Comparison of ENCODE assay signal across 9 mouse cellular contexts in genomic region chr2:36102559-36102946, GRCm38 (mm10). TPM values are rescaled to one million over a fixed set of nuclear protein-coding genes. Genes with fewer than 3 reads are reported as not detected.
DNase-seq lines count a peak whose midpoint lies in the region; ATAC-seq and TF ChIP-seq lines count a peak whose summit lies in the region.
"Had no signal": no experiment of that assay in that cellular context is flagged by ENCODE, and none has a peak within 500 bp of the region (broad histone marks: within the 10 kb centered on the region; RNA-seq: fewer than 3 reads in every experiment).

No protein-coding gene starts in this region.

- H3K4me1 ChIP-seq in kidney, embryonic 15.5 days, result peaks cover 47% of the 10 kb centered on the region
- peaks cover 5% of the 10 kb centered on the region; the same call in 1 of the 2 replicates for H3K4me1 ChIP-seq in forebrain, embryonic 14.5 days (ENCODE audit: control insufficient read depth, insufficient read depth, low read length)
- H3K4me1 ChIP-seq in limb, embryonic 11.5 days (ENCODE audit: control insufficient read depth, insufficient read depth, low read length), result peaks cover 25% of the 10 kb centered on the region
- H3K4me1 ChIP-seq in midbrain, embryonic 16.5 days (ENCODE audit: control insufficient read depth, insufficient read depth, low read length), result peaks cover 31% of the 10 kb centered on the region

- peak overlapping the region; percentile 53 for H3K4me3 ChIP-seq in kidney, embryonic 15.5 days (replicated peaks)
- H3K4me3 ChIP-seq in forebrain, embryonic 14.5 days (ENCODE audit: low read depth, low read length), result peak overlapping the region; percentile 36
- H3K4me3 ChIP-seq in limb, embryonic 11.5 days (ENCODE audit: low read depth, low read length), result peak overlapping the region; percentile 15; the same call in 1 of the 2 replicates
- peak overlapping the region; percentile 14; the same call in 1 of the 2 replicates for H3K4me3 ChIP-seq in midbrain, embryonic 16.5 days (ENCODE audit: low read depth, low read length)
- H3K4me3 ChIP-seq in layer of hippocampus, adult 2 months, result no peak overlapping the region; the same call in 1 of the 2 replicates

- H3K36me3 ChIP-seq in kidney, embryonic 15.5 days, result no peaks in the 10 kb centered on the region
- no peaks in the 10 kb centered on the region for H3K36me3 ChIP-seq in forebrain, embryonic 14.5 days (ENCODE audit: control insufficient read depth, insufficient read depth, low read length)
- no peaks in the 10 kb centered on the region for H3K36me3 ChIP-seq in limb, embryonic 11.5 days (ENCODE audit: control insufficient read depth, insufficient read depth, low read length)
- H3K36me3 ChIP-seq in midbrain, embryonic 16.5 days (ENCODE audit: control insufficient read depth, insufficient read depth, low read length), result no peaks in the 10 kb centered on the region

- H3K27me3 ChIP-seq in kidney, embryonic 15.5 days, result peaks cover 100% of the 10 kb centered on the region
- peaks cover 90% of the 10 kb centered on the region for H3K27me3 ChIP-seq in forebrain, embryonic 14.5 days (replicated peaks; ENCODE audit: control insufficient read depth, insufficient read depth, low read length)
- peaks cover 92% of the 10 kb centered on the region for H3K27me3 ChIP-seq in limb, embryonic 11.5 days (ENCODE audit: control insufficient read depth, insufficient read depth, low read length)
- H3K27me3 ChIP-seq in midbrain, embryonic 16.5 days (ENCODE audit: control insufficient read depth, insufficient read depth, low read depth, low read length), result peaks cover 73% of the 10 kb centered on the region

- 0 out of 2 replicates have a peak, but pooled peaks have one; percentile 31 for ATAC-seq in kidney, embryonic 15.5 days (replicated peaks; ENCODE audit: low FRiP score)
- no peak for ATAC-seq in forebrain, embryonic 14.5 days
- ATAC-seq in limb, embryonic 11.5 days (ENCODE audit: insufficient number of reproducible peaks, low FRiP score, low TSS enrichment, low read depth), result no peak
- no peak for ATAC-seq in midbrain, embryonic 16.5 days

- DNase-seq in kidney, adult 11 months, result no peak
- peak; percentile 43 for DNase-seq in forebrain, embryonic 14.5 days (ENCODE audit: low spot score)
- DNase-seq in limb, embryonic 11.5 days (ENCODE audit: low spot score), result no peak
- no peak for DNase-seq in cerebellum, adult 11-12 months
- no peak for DNase-seq in layer of hippocampus, adult 2 months (ENCODE audit: low spot score in 2 of 2)
- DNase-seq in urinary bladder, postnatal 25 days (ENCODE audit: low spot score), result no peak

- 2% methylated on average over 21 of the region's 21 CpGs for WGBS in kidney, embryonic 15.5 days
- under 1% methylated on average over 21 of the region's 21 CpGs for WGBS in forebrain, embryonic 14.5 days
- WGBS in limb, embryonic 11.5 days, result under 1% methylated on average over 21 of the region's 21 CpGs
- WGBS in midbrain, embryonic 16.5 days, result under 1% methylated on average over 21 of the region's 21 CpGs

- H3K9ac ChIP-seq in kidney, embryonic 15.5 days, result no peak overlapping the region
- peak overlapping the region; percentile 64 for H3K9ac ChIP-seq in forebrain, embryonic 14.5 days (ENCODE audit: low read length)
- 0 out of 2 replicates have a peak overlapping the region, but pooled peaks have one; percentile 17 for H3K9ac ChIP-seq in limb, embryonic 11.5 days (ENCODE audit: low read length)
- H3K9ac ChIP-seq in midbrain, embryonic 16.5 days (ENCODE audit: low read depth, low read length), result 0 out of 2 replicates have a peak overlapping the region, but pooled peaks have one; percentile 10

- no peaks in the 10 kb centered on the region for H3K9me3 ChIP-seq in kidney, embryonic 15.5 days (replicated peaks)
- no peaks in the 10 kb centered on the region for H3K9me3 ChIP-seq in forebrain, embryonic 14.5 days (replicated peaks; ENCODE audit: control insufficient read depth, low read length)
- H3K9me3 ChIP-seq in limb, embryonic 11.5 days (ENCODE audit: control insufficient read depth, low read length), result no peaks in the 10 kb centered on the region
- H3K9me3 ChIP-seq in midbrain, embryonic 16.5 days (replicated peaks; ENCODE audit: control insufficient read depth, low read length, poor library complexity, severe bottlenecking), result no peaks in the 10 kb centered on the region

- H3K27ac ChIP-seq in kidney, embryonic 15.5 days, result no peak overlapping the region
- H3K27ac ChIP-seq in forebrain, embryonic 14.5 days (ENCODE audit: low read depth, low read length), result peak overlapping the region; percentile 91
- H3K27ac ChIP-seq in limb, embryonic 11.5 days (replicated peaks; ENCODE audit: low read depth, low read length), result no peak overlapping the region
- no peak overlapping the region for H3K27ac ChIP-seq in midbrain, embryonic 16.5 days (ENCODE audit: low read length)
- H3K27ac ChIP-seq in layer of hippocampus, adult 2 months, result no peak overlapping the region

- H3K4me2 ChIP-seq in kidney, embryonic 15.5 days, result peak overlapping the region; percentile 90
- H3K4me2 ChIP-seq in forebrain, embryonic 14.5 days (ENCODE audit: low read length), result peak overlapping the region; percentile 52
- peak overlapping the region; percentile 24 for H3K4me2 ChIP-seq in limb, embryonic 11.5 days (ENCODE audit: low read depth, severe bottlenecking)
- peak overlapping the region; percentile 2; the same call in 1 of the 2 replicates for H3K4me2 ChIP-seq in midbrain, embryonic 16.5 days (ENCODE audit: low read length)

- no peak for TF ChIP-seq CTCF in layer of hippocampus, adult 2 months (conservative IDR thresholded peaks at IDR 0.05)

RNA-seq across cellular contexts. Expression of gene Lhx6, which starts 2.7 kb away (rescaled TPM):
- 2.4 and 2.6 TPM in 2 replicates for polyA plus RNA-seq in kidney, embryonic 15.5 days (2015; fragmentation: Nextera tagmentation; extraction: Ambion mirVana)
- polyA plus RNA-seq in forebrain, embryonic 14.5 days (2014; fragmentation: Nextera tagmentation; extraction: Ambion mirVana), result 14.7 and 27.3 TPM in 2 replicates
- 0.62 and 0.83 TPM in 2 replicates for polyA plus RNA-seq in limb, embryonic 11.5 days (2014; fragmentation: Nextera tagmentation; extraction: Ambion mirVana)
- 4.1 and 5.8 TPM in 2 replicates for polyA plus RNA-seq in midbrain, embryonic 16.5 days (2015; fragmentation: Nextera tagmentation; extraction: Ambion mirVana)
- 10 to 100 TPM; 15.5 to 16.0 TPM for total RNA-seq in layer of hippocampus, adult 2 months (2021)

RNA-seq across cellular contexts. Expression of gene Mrrf, which starts 33.6 kb away (rescaled TPM):
- polyA plus RNA-seq in kidney, embryonic 15.5 days (2015; fragmentation: Nextera tagmentation; extraction: Ambion mirVana), result 26.7 and 28.6 TPM in 2 replicates
- 37.2 and 39.9 TPM in 2 replicates for polyA plus RNA-seq in forebrain, embryonic 14.5 days (2014; fragmentation: Nextera tagmentation; extraction: Ambion mirVana)
- 26.5 and 31.1 TPM in 2 replicates for polyA plus RNA-seq in limb, embryonic 11.5 days (2014; fragmentation: Nextera tagmentation; extraction: Ambion mirVana)
- polyA plus RNA-seq in midbrain, embryonic 16.5 days (2015; fragmentation: Nextera tagmentation; extraction: Ambion mirVana), result 24.7 and 27.3 TPM in 2 replicates
- total RNA-seq in layer of hippocampus, adult 2 months (2021), result 10 to 100 TPM; 13.8 to 18.6 TPM

RNA-seq across cellular contexts. Expression of gene Rbm18, which starts 34.0 kb away (rescaled TPM):
- polyA plus RNA-seq in kidney, embryonic 15.5 days (2015; fragmentation: Nextera tagmentation; extraction: Ambion mirVana), result 69.3 and 71.1 TPM in 2 replicates
- polyA plus RNA-seq in forebrain, embryonic 14.5 days (2014; fragmentation: Nextera tagmentation; extraction: Ambion mirVana), result 166 and 187 TPM in 2 replicates
- polyA plus RNA-seq in limb, embryonic 11.5 days (2014; fragmentation: Nextera tagmentation; extraction: Ambion mirVana), result 88.5 and 92.6 TPM in 2 replicates
- polyA plus RNA-seq in midbrain, embryonic 16.5 days (2015; fragmentation: Nextera tagmentation; extraction: Ambion mirVana), result 131 and 142 TPM in 2 replicates
- total RNA-seq in layer of hippocampus, adult 2 months (2021), result 10 to 100 TPM; 41.7 to 46.3 TPM

RNA-seq across cellular contexts. Expression of gene Morn5, which starts 53.3 kb away (rescaled TPM):
- 0.40 and 0.91 TPM in 2 replicates for polyA plus RNA-seq in kidney, embryonic 15.5 days (2015; fragmentation: Nextera tagmentation; extraction: Ambion mirVana)
- polyA plus RNA-seq in forebrain, embryonic 14.5 days (2014; fragmentation: Nextera tagmentation; extraction: Ambion mirVana), result 2.6 and 3.4 TPM in 2 replicates
- not detected in 2 replicates for polyA plus RNA-seq in limb, embryonic 11.5 days (2014; fragmentation: Nextera tagmentation; extraction: Ambion mirVana)
- polyA plus RNA-seq in midbrain, embryonic 16.5 days (2015; fragmentation: Nextera tagmentation; extraction: Ambion mirVana), result 2.9 and 3.5 TPM in 2 replicates
- 1 to 10 TPM; 1.4 to 1.7 TPM for total RNA-seq in layer of hippocampus, adult 2 months (2021)
- polyA plus RNA-seq: large intestine, adult 2 months had no signal

RNA-seq across cellular contexts. Expression of gene Ndufa8, which starts 53.3 kb away (rescaled TPM):
- 252 and 254 TPM in 2 replicates for polyA plus RNA-seq in kidney, embryonic 15.5 days (2015; fragmentation: Nextera tagmentation; extraction: Ambion mirVana)
- 283 and 287 TPM in 2 replicates for polyA plus RNA-seq in forebrain, embryonic 14.5 days (2014; fragmentation: Nextera tagmentation; extraction: Ambion mirVana)
- 195 and 196 TPM in 2 replicates for polyA plus RNA-seq in limb, embryonic 11.5 days (2014; fragmentation: Nextera tagmentation; extraction: Ambion mirVana)
- 293 and 307 TPM in 2 replicates for polyA plus RNA-seq in midbrain, embryonic 16.5 days (2015; fragmentation: Nextera tagmentation; extraction: Ambion mirVana)
- total RNA-seq in layer of hippocampus, adult 2 months (2021), result 100 to 1,000 TPM; 175 to 180 TPM

Comparison
In these comparisons a context has a peak if more than half of its experiments do, and no peak if none do; other contexts are left out.
1. H3K4me2 ChIP-seq: peak in every context shown above with its lines; median percentile 90 in kidney, embryonic 15.5 days; 52 in forebrain, embryonic 14.5 days; 24 in limb, embryonic 11.5 days; 2 in midbrain, embryonic 16.5 days.